Mouse (Mus musculus) ES-Bruce4 (cell line): ENCODE results near the gene Ep400. TPM values are rescaled to one million over a fixed set of nuclear protein-coding genes. Genes with fewer than 3 reads are reported as not detected.
"Not testable (repeated sequence)": the region's sequence is repeated elsewhere in the genome, so short reads cannot be mapped to it uniquely, and the experiment has no call there.

ENCODE experiments used
- H3K27ac ChIP-seq: 2 replicates; pipeline ENCODE4 v1.5.1; 2012; ENCODE audit warnings: low read length, inconsistent platforms; ENCODE audit not compliant: insufficient read depth
- H3K27me3 ChIP-seq: 2 replicates; pipeline ENCODE4 v1.6.1; 2012; ENCODE audit warnings: mild to moderate bottlenecking, low read length, inconsistent platforms; ENCODE audit not compliant: control insufficient read depth, poor library complexity, insufficient read depth, severe bottlenecking
- H3K36me3 ChIP-seq: 2 replicates; pipeline ENCODE4 v1.6.1; 2012; ENCODE audit warnings: inconsistent platforms, mild to moderate bottlenecking, low read length, moderate library complexity; ENCODE audit not compliant: control insufficient read depth, poor library complexity, insufficient read depth, severe bottlenecking
- H3K4me1 ChIP-seq: one replicate; pipeline ENCODE4 v1.8.1; 2011; ENCODE audit warnings: low read length; ENCODE audit not compliant: control insufficient read depth, insufficient read depth
- H3K4me3 ChIP-seq: 2 replicates; pipeline ENCODE4 v1.5.1; 2011; ENCODE audit warnings: low read depth, mild to moderate bottlenecking, low read length
- H3K9ac ChIP-seq: 2 replicates; pipeline ENCODE4 v1.6.1; 2012; ENCODE audit warnings: low read depth, mild to moderate bottlenecking, inconsistent platforms; ENCODE audit not compliant: poor library complexity, severe bottlenecking
- H3K9me3 ChIP-seq: replicated peaks from 2 replicates; pipeline ENCODE4 v1.6.1; 2012; ENCODE audit warnings: mild to moderate bottlenecking, low read length, inconsistent platforms; ENCODE audit not compliant: control insufficient read depth, poor library complexity, insufficient read depth, severe bottlenecking
- CTCF ChIP-seq: IDR thresholded peaks from one replicate; pipeline ENCODE4 v1.8.1; 2011; ENCODE audit warnings: low read depth, low read length
- EP300 ChIP-seq: IDR thresholded peaks from 2 replicates; pipeline ENCODE4 v1.6.1; 2011; ENCODE audit warnings: low read depth, low read length; ENCODE audit not compliant: insufficient read depth
- POLR2A ChIP-seq: IDR thresholded peaks from one replicate; pipeline ENCODE4 v1.8.1; 2011; ENCODE audit warnings: low read length; ENCODE audit not compliant: insufficient read depth
- polyA plus RNA-seq: library from polyadenylated mRNA; stranded (reverse); fragments of >200 nt; gene quantifications from 2 replicates; pipeline ENCODE4 v1.2.4, GENCODE M21; 2011; ENCODE audit warnings: low read depth; ENCODE audit not compliant: missing spikeins, insufficient read depth, insufficient read length

Gene Ep400
- polyA plus RNA-seq, 1 experiment, result 104 TPM

GRCm38 (mm10) chr5:110774511-110774910 lies 4.0 kb upstream of the Ep400 start:
- Histone ChIP-seq H3K27me3 (no peaks in the 10 kb centered on the region), H3K4me1 (peaks cover 3% of the 10 kb centered on the region), H3K36me3 (peaks cover 15% of the 10 kb centered on the region), H3K27ac (no peak overlapping the region), H3K9ac (no peak overlapping the region), H3K9me3 (no peaks in the 10 kb centered on the region), H3K4me3 (no peak overlapping the region)
- TF ChIP-seq POLR2A, result no peak
- no peak for TF ChIP-seq CTCF
- TF ChIP-seq EP300, result no peak

- H3K4me3 ChIP-seq, H3K9me3 ChIP-seq, H3K4me1 ChIP-seq, H3K9ac ChIP-seq, H3K27ac ChIP-seq, H3K27me3 ChIP-seq: not testable (repeated sequence)
- peaks cover 15% of the 10 kb centered on the region for H3K36me3 ChIP-seq
Observed at GRCm38 (mm10) chr5:110772945-110773344, 2.4 kb upstream of the Ep400 start.

GRCm38 (mm10) chr5:110770031-110770445 lies 479 bp downstream of the Ep400 start:
- Histone ChIP-seq H3K27me3 (no peaks in the 10 kb centered on the region), H3K27ac (peak overlapping the region; percentile 73), H3K4me3 (peak overlapping the region; percentile 79), H3K9ac (peak overlapping the region; percentile 85), H3K4me1 (no peaks in the 10 kb centered on the region), H3K9me3 (no peaks in the 10 kb centered on the region), H3K36me3 (peaks cover 9% of the 10 kb centered on the region)
- TF ChIP-seq POLR2A, result no peak

GRCm38 (mm10) chr5:110769272-110769671 lies 1.2 kb downstream of the Ep400 start:
- TF ChIP-seq CTCF, result no peak
- no peak for TF ChIP-seq POLR2A
- TF ChIP-seq EP300, result no peak

GRCm38 (mm10) chr5:110763890-110764289 lies 6.6 kb downstream of the Ep400 start:
- no peak overlapping the region for H3K9ac ChIP-seq
- no peaks in the 10 kb centered on the region for H3K4me1 ChIP-seq
- H3K4me3 ChIP-seq, result no peak overlapping the region
- no peak for TF ChIP-seq POLR2A
- TF ChIP-seq CTCF, result no peak
- no peak for TF ChIP-seq EP300
- no peaks in the 10 kb centered on the region for H3K36me3 ChIP-seq
- H3K27me3 ChIP-seq, result no peaks in the 10 kb centered on the region
- H3K9me3 ChIP-seq, result no peaks in the 10 kb centered on the region
- H3K27ac ChIP-seq, result no peak overlapping the region

More at GRCm38 (mm10) chr5:110769272-110769671, 1.2 kb downstream of the Ep400 start:
- no peaks in the 10 kb centered on the region for H3K27me3 ChIP-seq
- H3K4me1 ChIP-seq, result no peaks in the 10 kb centered on the region
- H3K27ac ChIP-seq, result no peak overlapping the region
- H3K9me3 ChIP-seq, result no peaks in the 10 kb centered on the region
- H3K4me3 ChIP-seq, result peak overlapping the region; percentile 65
- peaks cover 6% of the 10 kb centered on the region for H3K36me3 ChIP-seq
- H3K9ac ChIP-seq, result peak overlapping the region; percentile 85

GRCm38 (mm10) chr5:110745021-110745420 lies 25.5 kb downstream of the Ep400 start:
- H3K27me3 ChIP-seq, result no peaks in the 10 kb centered on the region
- H3K4me1 ChIP-seq, result peaks cover 2% of the 10 kb centered on the region
- H3K9me3 ChIP-seq, result no peaks in the 10 kb centered on the region
- TF ChIP-seq POLR2A, result no peak
- TF ChIP-seq EP300, result no peak
- TF ChIP-seq CTCF, result no peak
- H3K9ac ChIP-seq, result no peak overlapping the region
- H3K4me3 ChIP-seq, result no peak overlapping the region
- H3K36me3 ChIP-seq, result peaks cover 6% of the 10 kb centered on the region
- H3K27ac ChIP-seq, result no peak overlapping the region
